18 mouse cellular contexts compared by ENCODE assay signal in genomic region chr6:30543077-30543476, GRCm38 (mm10). TPM values are rescaled to one million over a fixed set of nuclear protein-coding genes. Genes with fewer than 3 reads are reported as not detected.
DNase-seq lines count a peak whose midpoint lies in the region; ATAC-seq and TF ChIP-seq lines count a peak whose summit lies in the region.
"Had no signal": no experiment of that assay in that cellular context is flagged by ENCODE, and none has a peak within 500 bp of the region (broad histone marks: within the 10 kb centered on the region; RNA-seq: fewer than 3 reads in every experiment).

No protein-coding gene starts in this region.

- peaks cover 84% of the 10 kb centered on the region for H3K4me1 ChIP-seq in heart, embryonic 10.5 days
- peaks cover 15% of the 10 kb centered on the region for H3K4me1 ChIP-seq in kidney, postnatal 0 days (replicated peaks; ENCODE audit: insufficient read depth, low read length)
- peaks cover 7% of the 10 kb centered on the region for H3K4me1 ChIP-seq in embryonic facial prominence, embryonic 11.5 days (ENCODE audit: control insufficient read depth, insufficient read depth, low read length)
- H3K4me1 ChIP-seq in neural tube, embryonic 11.5 days (ENCODE audit: control insufficient read depth, insufficient read depth, low read length): peaks cover 16% of the 10 kb centered on the region

- no peak for TF ChIP-seq CTCF in kidney, postnatal 0 days (IDR thresholded peaks at IDR 0.05; ENCODE audit: low read depth)

- H3K27me3 ChIP-seq in heart, embryonic 10.5 days (ENCODE audit: insufficient read depth, poor library complexity, severe bottlenecking): no peaks in the 10 kb centered on the region
- no peaks in the 10 kb centered on the region for H3K27me3 ChIP-seq in kidney, postnatal 0 days (ENCODE audit: insufficient read depth, low read length)
- H3K27me3 ChIP-seq in embryonic facial prominence, embryonic 11.5 days (ENCODE audit: control insufficient read depth, insufficient read depth, low read length): no peaks in the 10 kb centered on the region
- H3K27me3 ChIP-seq in neural tube, embryonic 11.5 days (ENCODE audit: control insufficient read depth, insufficient read depth, low read length): no peaks in the 10 kb centered on the region

- H3K4me3 ChIP-seq in heart, embryonic 10.5 days: no peak overlapping the region
- H3K4me3 ChIP-seq in kidney, postnatal 0 days (replicated peaks; ENCODE audit: low read depth, low read length): no peak overlapping the region
- no peak overlapping the region for H3K4me3 ChIP-seq in embryonic facial prominence, embryonic 11.5 days (ENCODE audit: low read depth, low read length)
- no peak overlapping the region for H3K4me3 ChIP-seq in neural tube, embryonic 11.5 days (ENCODE audit: low read depth, low read length)

- no peak overlapping the region for H3K9ac ChIP-seq in kidney, postnatal 0 days (ENCODE audit: low read depth, low read length)
- H3K9ac ChIP-seq in embryonic facial prominence, embryonic 11.5 days (replicated peaks; ENCODE audit: low read length): no peak overlapping the region
- H3K9ac ChIP-seq in neural tube, embryonic 11.5 days (ENCODE audit: low read length): peak overlapping the region; percentile 33; the same call in 1 of the 2 replicates

- ATAC-seq in kidney, postnatal 0 days (replicated peaks; ENCODE audit: low FRiP score, low read depth): no peak
- no peak for ATAC-seq in embryonic facial prominence, embryonic 11.5 days (replicated peaks; ENCODE audit: insufficient number of reproducible peaks, low FRiP score, low TSS enrichment, low read depth)
- ATAC-seq in neural tube, embryonic 11.5 days (ENCODE audit: insufficient read depth, low FRiP score, low TSS enrichment): no peak

- intact Hi-C loops in heart, postnatal 25 days (cut with DNase I): no loop called here

- 19% methylated on average over 12 of the region's 12 CpGs for WGBS in heart, embryonic 10.5 days
- WGBS in kidney, postnatal 0 days: 45% methylated on average over 12 of the region's 12 CpGs
- 33% methylated on average over 12 of the region's 12 CpGs for WGBS in embryonic facial prominence, embryonic 11.5 days
- 45% methylated on average over 12 of the region's 12 CpGs for WGBS in neural tube, embryonic 11.5 days

- peak overlapping the region; percentile 88 for H3K27ac ChIP-seq in heart, embryonic 10.5 days
- peak overlapping the region; percentile 39 for H3K27ac ChIP-seq in kidney, postnatal 0 days
- peak overlapping the region; percentile 74 for H3K27ac ChIP-seq in embryonic facial prominence, embryonic 11.5 days (replicated peaks; ENCODE audit: low read depth, low read length)
- peak overlapping the region; percentile 46; the same call in 1 of the 2 replicates for H3K27ac ChIP-seq in neural tube, embryonic 11.5 days (ENCODE audit: low read depth, low read length)

- DNase-seq in heart, embryonic 10.5 days (ENCODE audit: low spot score): no peak
- no peak for DNase-seq in heart, postnatal 25 days (ENCODE audit: low spot score)
- no peak for DNase-seq in kidney, postnatal 0 days (ENCODE audit: low spot score)
- no peak for DNase-seq in kidney, adult 11 months
- peak; percentile 50 for DNase-seq in embryonic facial prominence, embryonic 11.5 days (ENCODE audit: low spot score)
- no peak for DNase-seq in neural tube, embryonic 11.5 days (ENCODE audit: low spot score)
- no peak for DNase-seq in T-cell, adult 2 months (ENCODE audit: low spot score)
- DNase-seq in right cerebral cortex, postnatal 36 days (ENCODE audit: low spot score in 2 of 2): no peak
- DNase-seq: B cell, adult 2 months; cerebellum, adult 9-11 months; kidney, adult 2 months; layer of hippocampus, adult 9-11 months; lung, adult 18-20 months; thymus, adult 2 months had no signal

- H3K9me3 ChIP-seq in heart, embryonic 10.5 days: no peaks in the 10 kb centered on the region
- H3K9me3 ChIP-seq in kidney, postnatal 0 days (replicated peaks; ENCODE audit: low read length): no peaks in the 10 kb centered on the region
- H3K9me3 ChIP-seq in embryonic facial prominence, embryonic 11.5 days (replicated peaks; ENCODE audit: control insufficient read depth, low read length): no peaks in the 10 kb centered on the region
- no peaks in the 10 kb centered on the region for H3K9me3 ChIP-seq in neural tube, embryonic 11.5 days (ENCODE audit: control insufficient read depth, low read length)

- no peak overlapping the region for H3K4me2 ChIP-seq in kidney, postnatal 0 days (ENCODE audit: low read length)
- H3K4me2 ChIP-seq in embryonic facial prominence, embryonic 11.5 days (ENCODE audit: low read depth, low read length): no peak overlapping the region
- H3K4me2 ChIP-seq in neural tube, embryonic 11.5 days (ENCODE audit: low read depth): no peak overlapping the region

- H3K36me3 ChIP-seq in heart, embryonic 10.5 days: no peaks in the 10 kb centered on the region
- H3K36me3 ChIP-seq in kidney, postnatal 0 days (ENCODE audit: insufficient read depth, low read length): no peaks in the 10 kb centered on the region
- no peaks in the 10 kb centered on the region for H3K36me3 ChIP-seq in embryonic facial prominence, embryonic 11.5 days (replicated peaks; ENCODE audit: control insufficient read depth, insufficient read depth, low read depth, low read length)
- H3K36me3 ChIP-seq in neural tube, embryonic 11.5 days (ENCODE audit: control insufficient read depth, insufficient read depth, low read length): no peaks in the 10 kb centered on the region

RNA-seq across cellular contexts. Expression of gene Cpa2, which starts 1.7 kb away (rescaled TPM):
- 17.8 and 29.1 TPM in 2 replicates for polyA plus RNA-seq in heart, embryonic 10.5 days (2016; fragmentation: Nextera tagmentation; extraction: Ambion mirVana)
- total RNA-seq in heart, postnatal 25 days (2021): not detected
- polyA plus RNA-seq in kidney, postnatal 0 days (2015; fragmentation: Nextera tagmentation; extraction: Ambion mirVana): 11.5 and 12.4 TPM in 2 replicates
- 9.1 and 10.5 TPM in 2 replicates for polyA plus RNA-seq in embryonic facial prominence, embryonic 11.5 days (2014; fragmentation: Nextera tagmentation; extraction: Ambion mirVana)
- 11.3 and 13.1 TPM in 2 replicates for polyA plus RNA-seq in neural tube, embryonic 11.5 days (2014; fragmentation: Nextera tagmentation; extraction: Ambion mirVana)
- total RNA-seq: megakaryocyte progenitor cell, adult 5-6 weeks had no signal
- polyA plus RNA-seq: thymus, adult 2 months had no signal

RNA-seq across cellular contexts. Expression of gene Cpa4, which starts 25.1 kb away (rescaled TPM):
- polyA plus RNA-seq in heart, embryonic 10.5 days (2016; fragmentation: Nextera tagmentation; extraction: Ambion mirVana): 1.2 and 1.7 TPM in 2 replicates
- not detected for total RNA-seq in heart, postnatal 25 days (2021)
- 0.05 TPM in 1 of 2 replicates, not detected in the other for polyA plus RNA-seq in kidney, postnatal 0 days (2015; fragmentation: Nextera tagmentation; extraction: Ambion mirVana)
- polyA plus RNA-seq in embryonic facial prominence, embryonic 11.5 days (2014; fragmentation: Nextera tagmentation; extraction: Ambion mirVana): 1.4 TPM in 2 replicates
- 2.1 and 3.6 TPM in 2 replicates for polyA plus RNA-seq in neural tube, embryonic 11.5 days (2014; fragmentation: Nextera tagmentation; extraction: Ambion mirVana)
- total RNA-seq: ES-E14; hematopoietic stem cell, adult 5-6 weeks; megakaryocyte progenitor cell, adult 5-6 weeks had no signal
- polyA plus RNA-seq: kidney, adult 2 months; spleen, adult 2 months had no signal

RNA-seq across cellular contexts. Expression of gene Ssmem1, which starts 33.4 kb away (rescaled TPM):
- 0.16 TPM in 1 of 2 replicates, not detected in the other for polyA plus RNA-seq in heart, embryonic 10.5 days (2016; fragmentation: Nextera tagmentation; extraction: Ambion mirVana)
- under 1 TPM in 1 of 2 experiments, not detected in 1; 0.25 TPM for total RNA-seq in heart, postnatal 25 days (2021)
- polyA plus RNA-seq in kidney, postnatal 0 days (2015; fragmentation: Nextera tagmentation; extraction: Ambion mirVana): 0.19 and 0.30 TPM in 2 replicates
- 0.15 and 0.36 TPM in 2 replicates for polyA plus RNA-seq in embryonic facial prominence, embryonic 11.5 days (2014; fragmentation: Nextera tagmentation; extraction: Ambion mirVana)
- polyA plus RNA-seq in neural tube, embryonic 11.5 days (2014; fragmentation: Nextera tagmentation; extraction: Ambion mirVana): 0.40 and 1.1 TPM in 2 replicates
- total RNA-seq: hematopoietic stem cell, adult 5-6 weeks; megakaryocyte progenitor cell, adult 5-6 weeks had no signal
- polyA plus RNA-seq: spleen, adult 2 months; thymus, adult 2 months had no signal

RNA-seq across cellular contexts. Expression of gene Tmem209, which starts 33.5 kb away (rescaled TPM):
- polyA plus RNA-seq in heart, embryonic 10.5 days (2016; fragmentation: Nextera tagmentation; extraction: Ambion mirVana): 38.2 and 41.1 TPM in 2 replicates
- total RNA-seq in heart, postnatal 25 days (2021): 1 to 10 TPM; 7.5 TPM
- 25.9 and 27.4 TPM in 2 replicates for polyA plus RNA-seq in kidney, postnatal 0 days (2015; fragmentation: Nextera tagmentation; extraction: Ambion mirVana)
- 44.1 TPM in 2 replicates for polyA plus RNA-seq in embryonic facial prominence, embryonic 11.5 days (2014; fragmentation: Nextera tagmentation; extraction: Ambion mirVana)
- 38.6 and 41.5 TPM in 2 replicates for polyA plus RNA-seq in neural tube, embryonic 11.5 days (2014; fragmentation: Nextera tagmentation; extraction: Ambion mirVana)
